Mouse (Mus musculus) limb, embryonic 14.5 days (tissue): ENCODE data around the gene Nhsl2. TPM values are rescaled to one million over a fixed set of nuclear protein-coding genes. Genes with fewer than 3 reads are reported as not detected.

ENCODE experiments used
- ATAC-seq: fragments of 200-750 bp; cut with Nextera tagmentation; 2 replicates; pipeline ENCODE4 v1.8.0; 2017; ENCODE audit warnings: low read depth, moderate number of reproducible peaks, moderate TSS enrichment; ENCODE audit not compliant: low FRiP score
- DNase-seq: peaks from one replicate; pipeline ENCODE4 v3.0.0-alpha.2; 2015; ENCODE audit warnings: low spot score
- H3K27ac ChIP-seq: fragments of 300-500 bp; sonication (generic); replicated peaks from 2 replicates; pipeline ENCODE4 v1.5.1; 2014; ENCODE audit warnings: low read depth, mild to moderate bottlenecking, low read length, moderate library complexity, mixed read lengths
- H3K27me3 ChIP-seq: fragments of 300-500 bp; sonication (generic); 2 replicates; pipeline ENCODE4 v1.6.1; 2014; ENCODE audit warnings: low read length, mixed read lengths; ENCODE audit not compliant: control insufficient read depth, insufficient read depth
- H3K36me3 ChIP-seq: fragments of 300-500 bp; sonication (generic); 2 replicates; pipeline ENCODE4 v1.6.1; 2014; ENCODE audit warnings: mild to moderate bottlenecking, low read length, moderate library complexity, mixed read lengths; ENCODE audit not compliant: control insufficient read depth, insufficient read depth
- H3K4me1 ChIP-seq: fragments of 300-500 bp; sonication (generic); 2 replicates; pipeline ENCODE4 v1.6.1; 2014; ENCODE audit warnings: antibody characterized with exemption, low read length, mixed read lengths; ENCODE audit not compliant: control insufficient read depth, insufficient read depth
- H3K4me2 ChIP-seq: fragments of 300-500 bp; sonication (generic); replicated peaks from 2 replicates; pipeline ENCODE4 v1.6.1; 2014; ENCODE audit warnings: low read depth, mild to moderate bottlenecking, low read length, moderate library complexity; ENCODE audit not compliant: severe bottlenecking
- H3K4me3 ChIP-seq: fragments of 300-500 bp; sonication (generic); replicated peaks from 2 replicates; pipeline ENCODE4 v1.5.1; 2014; ENCODE audit warnings: low read length
- H3K9ac ChIP-seq: fragments of 300-500 bp; sonication (generic); 2 replicates; pipeline ENCODE4 v1.6.1; 2014; ENCODE audit warnings: mild to moderate bottlenecking, low read depth, low read length, moderate library complexity; ENCODE audit not compliant: severe bottlenecking
- H3K9me3 ChIP-seq: fragments of 300-500 bp; sonication (generic); 2 replicates; pipeline ENCODE4 v1.6.1; 2016; ENCODE audit warnings: low read length; ENCODE audit not compliant: control insufficient read depth
- POLR2A ChIP-seq: fragments of 200-500 bp; IDR thresholded peaks from 2 replicates; pipeline ENCODE4 v1.8.0; 2012; ENCODE audit warnings: inconsistent platforms, mild to moderate bottlenecking, moderate library complexity, borderline replicate concordance; ENCODE audit not compliant: insufficient read depth, insufficient read length; ENCODE audit errors: extremely low read depth
- WGBS: fragments of 180-500 bp; shearing (Covaris S2); extraction: QIAGEN DNeasy Blood & Tissue Kit; methylation state at CpG from one replicate; pipeline ENCODE4 v1.1.7; 2014; 5-methylcytosine and 5-hydroxymethylcytosine counted together
- polyA plus RNA-seq, 2 experiments: library from polyadenylated mRNA; depleted of rRNA in 1 of 2; stranded (reverse) in 1 of 2; unstranded in 1 of 2; fragments of >200 nt; fragmentation: Nextera tagmentation in 1 of 2; extraction: Ambion mirVana in 1 of 2; gene quantifications; 2 replicates each; pipeline versions ENCODE4 v1.2.1 to v1.2.3; 2012 to 2014

Gene Nhsl2
- polyA plus RNA-seq, 2 experiments, result 6.6 to 13.5 TPM

DNA sequence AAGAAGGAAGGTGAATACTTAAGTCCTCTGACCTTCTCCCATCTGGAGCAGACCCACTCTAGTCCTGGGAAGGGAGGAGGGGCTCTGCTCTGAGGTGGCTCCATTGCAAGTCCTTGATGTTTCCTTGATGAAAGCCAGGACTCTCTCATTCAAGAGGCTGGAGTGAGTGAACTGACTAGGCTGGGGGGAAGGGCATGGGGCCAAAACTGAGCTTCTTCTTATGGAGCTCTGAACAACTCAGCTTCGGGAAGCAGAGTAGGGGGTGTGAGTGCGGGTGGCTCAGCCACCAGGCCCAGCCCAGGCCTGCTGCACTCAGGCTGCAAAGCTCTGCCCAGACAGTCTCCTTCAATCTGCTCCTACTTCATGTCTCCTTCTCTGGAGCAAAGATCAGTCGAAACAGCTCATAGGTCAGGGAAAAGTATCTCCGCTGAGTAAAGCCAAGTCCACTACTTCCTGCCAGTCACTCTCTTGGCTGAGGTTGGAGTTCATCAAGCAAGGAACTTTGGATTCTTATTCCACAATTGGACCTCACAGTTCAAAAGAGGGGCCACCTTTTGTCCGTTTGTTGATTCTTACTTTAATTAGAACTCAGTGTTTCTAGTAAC is 1.9 kb upstream of the Nhsl2 start:
- H3K9me3 ChIP-seq, result no peaks in the 10 kb centered on the region
- no peaks in the 10 kb centered on the region for H3K36me3 ChIP-seq
- TF ChIP-seq POLR2A, result no peak
- DNase-seq (peak; percentile 4), ATAC-seq (no peak)
- H3K4me3 ChIP-seq, result no peak overlapping the region
- no peak overlapping the region for H3K4me2 ChIP-seq
- H3K27ac ChIP-seq, result no peak overlapping the region
- H3K27me3 ChIP-seq, result peaks cover 35% of the 10 kb centered on the region
- WGBS, result 44% methylated on average over 4 of the region's 5 CpGs
- no peak overlapping the region for H3K9ac ChIP-seq
- H3K4me1 ChIP-seq, result no peaks in the 10 kb centered on the region

DNA sequence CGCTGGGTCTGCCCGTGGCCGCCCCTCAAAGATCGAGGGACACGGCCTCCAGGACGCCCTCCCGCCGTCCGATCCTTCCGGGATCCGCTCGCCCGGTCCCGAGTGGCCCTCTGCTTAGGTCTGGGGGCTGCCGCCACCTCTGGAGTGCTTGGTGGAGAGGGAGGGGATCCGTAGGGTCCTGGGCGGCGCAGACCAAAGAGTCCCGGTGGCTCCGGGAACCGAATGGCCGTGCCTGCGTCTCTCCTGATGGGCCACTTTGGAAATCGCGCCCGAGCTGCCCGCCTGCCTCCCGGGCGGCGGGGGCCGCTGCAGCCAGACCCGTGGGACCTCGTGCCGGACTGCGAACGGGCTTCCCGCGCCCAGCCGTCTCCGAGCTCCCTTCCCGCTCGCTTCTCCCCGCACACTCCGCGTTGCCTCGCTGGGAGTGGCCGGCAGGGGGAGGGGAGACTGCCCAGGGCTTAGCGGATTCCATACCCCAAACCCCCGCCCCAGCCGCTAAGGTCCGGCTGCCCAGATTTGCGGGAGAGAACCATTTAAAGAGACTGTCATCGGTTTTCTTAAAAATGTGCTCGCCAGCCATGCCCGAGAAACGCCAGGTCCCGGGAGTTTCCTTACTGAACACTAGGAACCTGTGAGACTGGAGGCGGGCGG is 841 bp downstream of the Nhsl2 start:
- 16% methylated on average over 41 of the region's 59 CpGs for WGBS

DNA sequence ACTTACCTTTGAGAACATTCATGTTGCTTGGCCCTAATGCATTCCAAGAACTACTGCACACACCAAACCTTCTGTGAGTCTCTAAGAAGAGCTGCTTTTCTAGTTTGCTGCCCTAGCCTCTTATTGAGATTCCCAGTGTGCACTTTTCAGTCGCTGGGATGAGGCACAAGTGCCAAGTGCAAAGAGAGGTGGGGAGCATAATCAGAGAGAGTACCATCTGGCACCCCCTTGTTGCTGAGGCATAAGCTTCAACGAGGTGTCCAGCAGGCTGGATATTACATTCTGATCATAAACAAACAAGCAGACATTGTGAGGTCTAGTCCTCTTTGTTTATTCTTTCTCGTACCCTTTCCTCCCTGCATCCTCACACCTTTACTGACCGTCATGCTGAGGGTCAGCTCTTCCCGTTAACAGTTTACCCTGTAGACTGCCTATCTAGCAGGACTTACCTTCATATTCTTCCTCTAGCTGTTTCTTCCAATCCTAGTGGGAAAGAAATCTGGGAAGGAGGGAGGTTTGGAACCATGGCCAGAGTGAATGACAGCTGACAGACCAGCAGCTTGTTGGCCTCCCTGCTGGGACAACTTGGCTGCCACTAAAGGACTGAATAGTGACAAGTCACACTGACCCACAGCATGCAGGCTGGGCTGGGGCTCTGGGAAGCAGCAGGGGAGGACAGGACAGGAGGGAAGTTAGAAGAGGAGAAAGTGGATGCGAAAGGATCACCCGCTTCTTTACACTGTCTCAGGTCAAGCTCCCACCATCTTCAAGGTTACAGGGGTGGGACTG is 2.6 kb downstream of the Nhsl2 start:
- ATAC-seq (no peak), DNase-seq (no peak)
- Histone ChIP-seq H3K9me3 (no peaks in the 10 kb centered on the region), H3K27me3 (peaks cover 35% of the 10 kb centered on the region), H3K36me3 (no peaks in the 10 kb centered on the region), H3K4me3 (no peak overlapping the region), H3K27ac (no peak overlapping the region), H3K4me2 (no peak overlapping the region), H3K4me1 (no peaks in the 10 kb centered on the region), H3K9ac (no peak overlapping the region)
- TF ChIP-seq POLR2A, result no peak
- 62% methylated on average over 6 of the region's 7 CpGs for WGBS

More for the DNA sequence above, 841 bp downstream of the Nhsl2 start:
- DNase-seq (no peak), ATAC-seq (peak; percentile 50; the same call in 1 of the 2 replicates)
- Histone ChIP-seq H3K4me2 (peak overlapping the region; percentile 67), H3K36me3 (no peaks in the 10 kb centered on the region), H3K9me3 (no peaks in the 10 kb centered on the region), H3K4me1 (no peaks in the 10 kb centered on the region), H3K9ac (peak overlapping the region; percentile 59), H3K27ac (no peak overlapping the region), H3K4me3 (peak overlapping the region; percentile 52), H3K27me3 (peaks cover 35% of the 10 kb centered on the region)
- TF ChIP-seq POLR2A, result no peak

DNA sequence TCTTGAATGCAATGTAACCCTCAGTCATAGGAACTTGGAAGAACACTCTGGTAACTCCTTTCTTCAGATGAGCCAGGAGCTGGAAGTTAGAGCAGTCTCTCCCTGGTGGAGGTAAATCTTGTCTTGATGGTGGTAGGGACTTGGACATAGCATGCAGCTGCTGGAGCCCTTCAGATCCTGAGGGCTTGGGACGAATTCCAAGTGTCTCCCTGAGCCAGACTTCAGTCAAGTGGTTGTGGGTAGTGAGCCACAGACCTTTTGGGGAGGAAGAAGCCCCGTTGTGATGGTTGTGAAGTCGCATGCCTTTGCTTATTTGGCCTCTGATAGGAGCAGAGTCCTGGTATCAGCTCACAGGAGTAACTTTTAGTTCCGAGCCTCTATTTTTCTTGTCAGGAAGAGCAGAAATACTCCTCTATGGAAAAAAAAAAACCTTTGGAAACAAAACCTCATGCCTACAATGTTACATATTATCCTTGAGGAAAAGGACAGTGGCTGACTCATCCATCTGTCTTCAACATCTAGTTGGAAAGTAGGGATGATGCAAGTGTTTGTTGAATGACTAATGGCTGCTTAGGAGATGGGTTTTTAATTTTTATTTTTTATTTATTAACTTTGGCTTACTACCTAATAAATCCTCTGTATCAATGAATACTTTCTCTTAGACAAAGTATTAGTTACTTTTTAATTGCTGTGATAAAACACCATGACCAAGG is 14.6 kb downstream of the Nhsl2 start:
- no peak for DNase-seq
- Histone ChIP-seq H3K9me3 (no peaks in the 10 kb centered on the region), H3K27ac (no peak overlapping the region), H3K4me2 (no peak overlapping the region), H3K36me3 (no peaks in the 10 kb centered on the region), H3K4me3 (no peak overlapping the region), H3K4me1 (no peaks in the 10 kb centered on the region), H3K9ac (no peak overlapping the region), H3K27me3 (peaks cover 6% of the 10 kb centered on the region; the same call in 1 of the 2 replicates)
- TF ChIP-seq POLR2A, result no peak
- no peak for ATAC-seq
- 56% methylated on average over 4 of the region's 4 CpGs for WGBS

DNA sequence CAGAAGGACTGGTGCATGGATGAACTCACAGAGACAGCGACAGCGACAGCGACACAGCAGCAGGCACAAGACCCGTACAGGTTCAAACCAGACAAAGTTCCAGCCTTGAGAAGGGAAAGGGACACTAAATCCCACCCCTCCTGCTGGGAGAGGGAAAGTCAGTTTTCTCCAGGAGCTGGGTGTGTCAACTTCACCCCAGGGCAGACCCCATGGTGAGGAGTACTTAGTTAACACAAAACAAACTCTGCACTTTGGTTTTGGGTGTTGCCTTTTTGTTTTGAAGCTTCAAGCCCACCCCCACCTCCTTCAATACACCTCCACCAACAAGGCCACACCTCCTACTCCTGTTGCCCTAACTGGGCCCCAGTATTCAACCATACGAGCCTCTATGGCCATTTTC is 15.6 kb downstream of the Nhsl2 start:
- Histone ChIP-seq H3K4me2 (no peak overlapping the region), H3K4me1 (no peaks in the 10 kb centered on the region), H3K27me3 (peaks cover under 1% of the 10 kb centered on the region; the same call in 1 of the 2 replicates), H3K4me3 (no peak overlapping the region), H3K9ac (no peak overlapping the region), H3K36me3 (no peaks in the 10 kb centered on the region), H3K9me3 (no peaks in the 10 kb centered on the region), H3K27ac (no peak overlapping the region)
- ATAC-seq (no peak), DNase-seq (no peak)
- 63% methylated on average over 5 of the region's 5 CpGs for WGBS
- no peak for TF ChIP-seq POLR2A
